Mouse (Mus musculus) C2C12 (cell line): Measurements from ENCODE around the gene Adig.

Source experiments
- CEBPB ChIP-seq: IDR thresholded peaks from one replicate; pipeline ENCODE4 v1.6.1; 2011; ENCODE audit warnings: low read depth, mild to moderate bottlenecking, control low read depth, moderate library complexity
- CTCF ChIP-seq: IDR thresholded peaks from one replicate; pipeline ENCODE4 v1.5.1; 2011; ENCODE audit not compliant: control insufficient read depth, insufficient read depth, insufficient read length
- MAX ChIP-seq: IDR thresholded peaks from one replicate; pipeline ENCODE4 v1.6.1; 2011; ENCODE audit warnings: mild to moderate bottlenecking, control low read depth
- USF1 ChIP-seq: IDR thresholded peaks from one replicate; pipeline ENCODE4 v1.6.1; 2011; ENCODE audit warnings: low read depth, mild to moderate bottlenecking, control low read depth, moderate library complexity

- TF ChIP-seq MAX (no peak), CTCF (no peak), USF1 (no peak), CEBPB (no peak)
Measured at GRCm38 (mm10) chr2:158524129-158524860, 21.9 kb downstream of the Adig start.
